Mouse (Mus musculus): Measurements from ENCODE around the gene Nrf1. TPM values are rescaled to one million over a fixed set of nuclear protein-coding genes. Genes with fewer than 3 reads are reported as not detected.

Nrf1 gene
- polyA plus RNA-seq, 1 experiment from 2014 or later, result 54.6 TPM

- 93% methylated on average over 8 of the region's 8 CpGs for WGBS
- Histone ChIP-seq H3K4me1 (replicated peaks; ENCODE audit: control insufficient read depth, insufficient read depth, low read length) (peaks cover 3% of the 10 kb centered on the region; the same call in 1 of the 2 replicates), H3K9ac (replicated peaks; ENCODE audit: low read depth, low read length) (no peak overlapping the region), H3K4me3 (replicated peaks; ENCODE audit: low read length) (no peak overlapping the region), H3K4me2 (ENCODE audit: low read length) (no peak overlapping the region), H3K9me3 (ENCODE audit: control insufficient read depth, low read length) (no peaks in the 10 kb centered on the region), H3K27me3 (replicated peaks; ENCODE audit: control insufficient read depth, insufficient read depth, low read length) (no peaks in the 10 kb centered on the region), H3K27ac (ENCODE audit: low read length) (no peak overlapping the region), H3K36me3 (ENCODE audit: control insufficient read depth, insufficient read depth) (no peaks in the 10 kb centered on the region)
- no peak for ATAC-seq
Observed at GRCm38 (mm10) chr6:30150471-30150870, 102.7 kb downstream of the Nrf1 start.

- 86% methylated on average over 12 of the region's 12 CpGs for WGBS
- ATAC-seq, result no peak
- H3K9me3 ChIP-seq (ENCODE audit: control insufficient read depth, low read length), result no peaks in the 10 kb centered on the region
- no peak overlapping the region for H3K4me2 ChIP-seq (ENCODE audit: low read length)
- H3K4me1 ChIP-seq (replicated peaks; ENCODE audit: control insufficient read depth, insufficient read depth, low read length), result peaks cover 3% of the 10 kb centered on the region; the same call in 1 of the 2 replicates
- H3K9ac ChIP-seq (replicated peaks; ENCODE audit: low read depth, low read length), result no peak overlapping the region
- no peaks in the 10 kb centered on the region for H3K36me3 ChIP-seq (ENCODE audit: control insufficient read depth, insufficient read depth)
- H3K27ac ChIP-seq (ENCODE audit: low read length), result no peak overlapping the region
- H3K27me3 ChIP-seq (replicated peaks; ENCODE audit: control insufficient read depth, insufficient read depth, low read length), result no peaks in the 10 kb centered on the region
- no peak overlapping the region for H3K4me3 ChIP-seq (replicated peaks; ENCODE audit: low read length)
Observed at GRCm38 (mm10) chr6:30152163-30152562, 104.4 kb downstream of the Nrf1 start.

GRCm38 (mm10) chr6:30152649-30153048, 104.9 kb downstream of the Nrf1 start:
- Histone ChIP-seq H3K27ac (ENCODE audit: low read length) (no peak overlapping the region), H3K36me3 (ENCODE audit: control insufficient read depth, insufficient read depth) (no peaks in the 10 kb centered on the region), H3K9ac (replicated peaks; ENCODE audit: low read depth, low read length) (no peak overlapping the region), H3K4me2 (ENCODE audit: low read length) (no peak overlapping the region), H3K4me1 (replicated peaks; ENCODE audit: control insufficient read depth, insufficient read depth, low read length) (peaks cover 3% of the 10 kb centered on the region; the same call in 1 of the 2 replicates), H3K27me3 (replicated peaks; ENCODE audit: control insufficient read depth, insufficient read depth, low read length) (no peaks in the 10 kb centered on the region), H3K9me3 (ENCODE audit: control insufficient read depth, low read length) (no peaks in the 10 kb centered on the region), H3K4me3 (replicated peaks; ENCODE audit: low read length) (no peak overlapping the region)
- 33% methylated on average over 10 of the region's 10 CpGs for WGBS
- ATAC-seq, result no peak

- no peak overlapping the region for H3K27ac ChIP-seq (ENCODE audit: low read length)
- no peaks in the 10 kb centered on the region for H3K9me3 ChIP-seq (ENCODE audit: control insufficient read depth, low read length)
- H3K9ac ChIP-seq (replicated peaks; ENCODE audit: low read depth, low read length), result no peak overlapping the region
- H3K27me3 ChIP-seq (replicated peaks; ENCODE audit: control insufficient read depth, insufficient read depth, low read length), result no peaks in the 10 kb centered on the region
- no peak for ATAC-seq
- H3K4me1 ChIP-seq (replicated peaks; ENCODE audit: control insufficient read depth, insufficient read depth, low read length), result peaks cover 3% of the 10 kb centered on the region; the same call in 1 of the 2 replicates
- no peak overlapping the region for H3K4me3 ChIP-seq (replicated peaks; ENCODE audit: low read length)
- 7% methylated on average over 3 of the region's 3 CpGs for WGBS
- no peak overlapping the region for H3K4me2 ChIP-seq (ENCODE audit: low read length)
- H3K36me3 ChIP-seq (ENCODE audit: control insufficient read depth, insufficient read depth), result no peaks in the 10 kb centered on the region
Observed at GRCm38 (mm10) chr6:30153076-30153475, 105.3 kb downstream of the Nrf1 start.

GRCm38 (mm10) chr6:30153733-30154415, 106.1 kb downstream of the Nrf1 start:
- H3K9me3 ChIP-seq (ENCODE audit: control insufficient read depth, low read length), result no peaks in the 10 kb centered on the region
- H3K27me3 ChIP-seq (replicated peaks; ENCODE audit: control insufficient read depth, insufficient read depth, low read length), result no peaks in the 10 kb centered on the region
- no peak for ATAC-seq
- 89% methylated on average over 15 of the region's 15 CpGs for WGBS
- H3K4me2 ChIP-seq (ENCODE audit: low read length), result no peak overlapping the region
- H3K4me3 ChIP-seq (replicated peaks; ENCODE audit: low read length), result no peak overlapping the region
- H3K4me1 ChIP-seq (replicated peaks; ENCODE audit: control insufficient read depth, insufficient read depth, low read length), result peaks cover 3% of the 10 kb centered on the region; the same call in 1 of the 2 replicates
- H3K27ac ChIP-seq (ENCODE audit: low read length), result no peak overlapping the region
- no peak overlapping the region for H3K9ac ChIP-seq (replicated peaks; ENCODE audit: low read depth, low read length)
- H3K36me3 ChIP-seq (ENCODE audit: control insufficient read depth, insufficient read depth), result no peaks in the 10 kb centered on the region

GRCm38 (mm10) chr6:30159516-30160045, 111.8 kb downstream of the Nrf1 start:
- Histone ChIP-seq H3K36me3 (ENCODE audit: control insufficient read depth, insufficient read depth) (no peaks in the 10 kb centered on the region), H3K4me3 (replicated peaks; ENCODE audit: low read length) (no peak overlapping the region), H3K27me3 (replicated peaks; ENCODE audit: control insufficient read depth, insufficient read depth, low read length) (no peaks in the 10 kb centered on the region), H3K9me3 (ENCODE audit: control insufficient read depth, low read length) (no peaks in the 10 kb centered on the region), H3K4me2 (ENCODE audit: low read length) (no peak overlapping the region), H3K9ac (replicated peaks; ENCODE audit: low read depth, low read length) (no peak overlapping the region), H3K4me1 (replicated peaks; ENCODE audit: control insufficient read depth, insufficient read depth, low read length) (no peaks in the 10 kb centered on the region), H3K27ac (ENCODE audit: low read length) (no peak overlapping the region)
- WGBS, result 49% methylated on average over 4 of the region's 4 CpGs
- no peak for ATAC-seq

GRCm38 (mm10) chr6:30160408-30160807, 112.6 kb downstream of the Nrf1 start:
- Histone ChIP-seq H3K4me3 (replicated peaks; ENCODE audit: low read length) (no peak overlapping the region), H3K9me3 (ENCODE audit: control insufficient read depth, low read length) (no peaks in the 10 kb centered on the region), H3K4me2 (ENCODE audit: low read length) (no peak overlapping the region), H3K36me3 (ENCODE audit: control insufficient read depth, insufficient read depth) (no peaks in the 10 kb centered on the region), H3K27ac (ENCODE audit: low read length) (no peak overlapping the region), H3K27me3 (replicated peaks; ENCODE audit: control insufficient read depth, insufficient read depth, low read length) (no peaks in the 10 kb centered on the region), H3K4me1 (replicated peaks; ENCODE audit: control insufficient read depth, insufficient read depth, low read length) (no peaks in the 10 kb centered on the region), H3K9ac (replicated peaks; ENCODE audit: low read depth, low read length) (no peak overlapping the region)
- 85% methylated on average over 4 of the region's 4 CpGs for WGBS
- ATAC-seq, result no peak

- H3K4me3 ChIP-seq (replicated peaks; ENCODE audit: low read length), result no peak overlapping the region
- H3K27ac ChIP-seq (ENCODE audit: low read length), result no peak overlapping the region
- H3K4me1 ChIP-seq (replicated peaks; ENCODE audit: control insufficient read depth, insufficient read depth, low read length), result no peaks in the 10 kb centered on the region
- no peaks in the 10 kb centered on the region for H3K9me3 ChIP-seq (ENCODE audit: control insufficient read depth, low read length)
- H3K9ac ChIP-seq (replicated peaks; ENCODE audit: low read depth, low read length), result no peak overlapping the region
- 69% methylated on average over 2 of the region's 2 CpGs for WGBS
- ATAC-seq, result no peak
- H3K27me3 ChIP-seq (replicated peaks; ENCODE audit: control insufficient read depth, insufficient read depth, low read length), result no peaks in the 10 kb centered on the region
- no peak overlapping the region for H3K4me2 ChIP-seq (ENCODE audit: low read length)
- no peaks in the 10 kb centered on the region for H3K36me3 ChIP-seq (ENCODE audit: control insufficient read depth, insufficient read depth)
Observed at GRCm38 (mm10) chr6:30161618-30162017, 113.8 kb downstream of the Nrf1 start.

GRCm38 (mm10) chr6:30162091-30162490, 114.3 kb downstream of the Nrf1 start:
- Histone ChIP-seq H3K36me3 (ENCODE audit: control insufficient read depth, insufficient read depth) (no peaks in the 10 kb centered on the region), H3K4me1 (replicated peaks; ENCODE audit: control insufficient read depth, insufficient read depth, low read length) (no peaks in the 10 kb centered on the region), H3K27ac (ENCODE audit: low read length) (no peak overlapping the region), H3K9ac (replicated peaks; ENCODE audit: low read depth, low read length) (no peak overlapping the region), H3K4me3 (replicated peaks; ENCODE audit: low read length) (no peak overlapping the region), H3K4me2 (ENCODE audit: low read length) (no peak overlapping the region), H3K27me3 (replicated peaks; ENCODE audit: control insufficient read depth, insufficient read depth, low read length) (no peaks in the 10 kb centered on the region), H3K9me3 (ENCODE audit: control insufficient read depth, low read length) (no peaks in the 10 kb centered on the region)
- 52% methylated on average over 7 of the region's 7 CpGs for WGBS
- no peak for ATAC-seq

All from forebrain, embryonic 16.5 days (tissue).